Mouse (Mus musculus): ENCODE measurements around the gene Olfr714. TPM values are rescaled to one million over a fixed set of nuclear protein-coding genes. Genes with fewer than 3 reads are reported as not detected.
"Not testable (repeated sequence)": the region's sequence is repeated elsewhere in the genome, so short reads cannot be mapped to it uniquely, and the experiment has no call there.

Olfr714 gene
- not detected in 2 replicates for polyA plus RNA-seq (2015; fragmentation: Nextera tagmentation; extraction: Ambion mirVana)

DNA sequence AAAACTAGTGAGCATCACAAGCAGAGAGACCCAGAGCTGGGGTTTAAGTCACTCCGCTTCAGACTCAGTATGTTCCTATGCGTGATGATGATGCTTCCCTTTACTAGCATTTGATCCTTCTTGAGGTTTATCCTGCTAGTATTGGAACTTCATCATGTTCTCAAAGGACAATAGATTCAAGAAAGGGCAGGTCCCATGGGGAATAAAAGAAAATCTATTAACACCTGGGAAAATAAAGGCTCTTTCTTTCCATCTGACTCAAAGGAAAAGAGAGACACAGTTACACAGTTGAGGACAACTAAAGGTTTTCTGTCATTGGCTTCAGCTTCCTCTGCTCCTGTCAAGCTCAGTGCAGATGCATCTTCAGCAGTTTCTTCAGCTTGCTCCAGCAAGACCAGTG lies at the start of gene Olfr714:
Gene Olfr714 (plus strand): TSS at position 301 of the 400 bp plus-strand sequence.
- no peak for ATAC-seq (ENCODE audit: insufficient number of reproducible peaks, insufficient read depth, low FRiP score, low TSS enrichment, low read depth)
- Histone ChIP-seq H3K4me2 (no peak within 1 kb of the TSS), H3K4me3 (no peak within 1 kb of the TSS), H3K4me1 (no peaks in the 10 kb centered on the region), H3K27ac (no peak within 1 kb of the TSS), H3K9me3 (peaks cover 4% of the 10 kb centered on the region), H3K36me3 (no peaks in the 10 kb centered on the region), H3K27me3 (no peaks in the 10 kb centered on the region), H3K9ac (no peak within 1 kb of the TSS)
- 85% methylated on average over 2 of the region's 2 CpGs for WGBS

DNA sequence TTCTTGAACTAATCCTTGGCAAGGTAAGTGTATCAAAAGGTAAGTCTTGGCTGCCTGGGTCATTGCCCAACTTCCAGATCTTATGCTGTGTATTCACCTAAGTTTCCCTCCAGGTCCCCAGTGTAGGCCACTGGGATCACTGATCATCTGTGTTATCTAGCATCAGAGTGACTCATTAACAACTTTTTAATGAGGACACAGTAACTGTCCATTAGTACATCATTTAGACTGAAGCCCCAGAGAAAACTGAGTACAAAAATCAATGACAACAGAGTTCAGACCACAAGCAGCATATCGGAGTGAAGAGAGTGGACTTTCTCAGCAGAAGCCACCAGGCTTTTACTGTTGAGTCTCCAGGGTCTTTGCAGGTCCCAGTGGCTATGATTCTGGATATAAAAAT lies 39.9 kb upstream of the Olfr714 start, which contains the start of gene Olfr713:
Gene Olfr713 (plus strand): TSS at position 301 of the 400 bp plus-strand sequence.
- Histone ChIP-seq H3K9me3 (no peaks in the 10 kb centered on the region), H3K36me3 (no peaks in the 10 kb centered on the region), H3K9ac (no peak within 1 kb of the TSS), H3K4me3 (no peak within 1 kb of the TSS), H3K4me1 (no peaks in the 10 kb centered on the region), H3K4me2 (no peak within 1 kb of the TSS), H3K27me3 (no peaks in the 10 kb centered on the region), H3K27ac (no peak within 1 kb of the TSS)
- ATAC-seq (ENCODE audit: insufficient number of reproducible peaks, insufficient read depth, low FRiP score, low TSS enrichment, low read depth): no peak
- WGBS: 83% methylated on average over 1 of the region's 1 CpGs

- Histone ChIP-seq H3K27me3 (no peaks in the 10 kb centered on the region), H3K36me3 (no peaks in the 10 kb centered on the region), H3K9me3 (no peaks in the 10 kb centered on the region), H3K4me2 (no peak overlapping the region), H3K4me3 (no peak overlapping the region), H3K27ac (no peak overlapping the region), H3K9ac (no peak overlapping the region), H3K4me1 (no peaks in the 10 kb centered on the region)
- no peak for ATAC-seq (ENCODE audit: insufficient number of reproducible peaks, insufficient read depth, low FRiP score, low TSS enrichment, low read depth)
- 63% methylated on average over 2 of the region's 2 CpGs for WGBS
These were observed 30.7 kb upstream of the Olfr714 start for GRCm38 (mm10) chr7:107039934-107040563.

DNA sequence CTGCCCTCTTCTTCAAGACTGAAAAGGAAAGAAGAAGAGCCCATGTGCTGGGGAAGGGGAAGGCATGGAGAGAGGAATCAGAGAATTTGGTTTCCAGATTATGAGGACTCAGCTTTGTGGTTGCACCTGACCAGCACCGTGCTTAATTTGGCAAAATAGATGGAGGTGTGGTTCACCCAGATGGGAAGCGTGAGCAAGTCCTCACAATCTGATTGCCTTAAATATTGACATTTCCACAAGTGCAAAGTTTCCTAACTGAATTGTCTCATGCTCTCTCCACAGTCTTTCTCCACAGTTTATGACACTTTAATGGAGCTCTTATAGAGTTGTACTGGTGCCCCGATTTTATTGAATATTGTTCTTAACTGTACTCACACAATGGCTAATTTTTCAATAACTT lies 27.6 kb upstream of the Olfr714 start:
- WGBS: 87% methylated on average over 3 of the region's 3 CpGs
- ATAC-seq (ENCODE audit: insufficient number of reproducible peaks, insufficient read depth, low FRiP score, low TSS enrichment, low read depth): no peak
- Histone ChIP-seq H3K27ac (no peak overlapping the region), H3K36me3 (no peaks in the 10 kb centered on the region), H3K27me3 (no peaks in the 10 kb centered on the region), H3K9ac (no peak overlapping the region), H3K4me1 (no peaks in the 10 kb centered on the region), H3K9me3 (no peaks in the 10 kb centered on the region), H3K4me2 (no peak overlapping the region), H3K4me3 (no peak overlapping the region)

DNA sequence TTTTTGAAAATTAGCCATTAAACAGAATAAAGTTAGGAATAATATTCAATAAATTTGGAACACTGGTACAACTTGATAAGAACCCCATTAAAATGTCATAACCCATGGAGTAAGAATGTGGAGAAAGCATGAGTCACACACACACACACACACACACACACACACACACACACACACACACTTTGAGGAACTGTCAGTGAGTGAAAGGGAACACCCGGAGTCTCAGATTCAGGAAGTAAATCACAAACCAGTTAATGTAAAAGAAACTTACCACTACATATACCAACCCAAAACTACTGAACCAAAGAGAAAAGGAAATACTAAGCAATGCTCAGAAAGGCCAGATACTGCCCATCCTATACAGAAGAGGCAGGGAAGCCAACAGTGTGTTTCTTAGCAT lies 26.4 kb upstream of the Olfr714 start:
- 88% methylated on average over 1 of the region's 1 CpGs for WGBS
- H3K27ac ChIP-seq: no peak overlapping the region
- no peak for ATAC-seq (ENCODE audit: insufficient number of reproducible peaks, insufficient read depth, low FRiP score, low TSS enrichment, low read depth)
- no peaks in the 10 kb centered on the region for H3K36me3 ChIP-seq
- no peaks in the 10 kb centered on the region for H3K4me1 ChIP-seq
- no peak overlapping the region for H3K9ac ChIP-seq
- H3K4me3 ChIP-seq: no peak overlapping the region
- H3K9me3 ChIP-seq: no peaks in the 10 kb centered on the region
- H3K27me3 ChIP-seq: no peaks in the 10 kb centered on the region
- H3K4me2 ChIP-seq: no peak overlapping the region

DNA sequence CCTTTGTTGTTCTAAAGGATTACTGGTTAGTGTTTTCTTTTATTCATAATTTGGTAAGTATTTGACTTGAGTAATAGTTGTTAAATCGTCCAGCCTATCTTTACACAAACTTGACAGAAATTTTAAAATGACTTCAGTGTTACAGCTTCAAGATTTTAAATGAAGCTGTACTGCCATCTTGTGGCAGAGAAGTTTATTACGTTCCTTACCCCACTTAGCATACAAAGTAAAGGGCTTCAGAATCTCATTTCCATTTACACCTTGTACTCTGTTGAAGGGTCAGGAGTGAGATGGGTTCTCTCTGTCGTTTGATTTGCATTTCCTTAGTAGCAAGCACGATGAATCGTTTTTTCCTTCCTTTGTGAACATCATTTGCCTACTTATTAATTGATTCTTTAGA lies 24.9 kb upstream of the Olfr714 start:
- H3K4me3 ChIP-seq: no peak overlapping the region
- H3K4me1 ChIP-seq: no peaks in the 10 kb centered on the region
- no peak for ATAC-seq (ENCODE audit: insufficient number of reproducible peaks, insufficient read depth, low FRiP score, low TSS enrichment, low read depth)
- H3K27me3 ChIP-seq: no peaks in the 10 kb centered on the region
- no peak overlapping the region for H3K4me2 ChIP-seq
- no peaks in the 10 kb centered on the region for H3K9me3 ChIP-seq
- no peak overlapping the region for H3K9ac ChIP-seq
- no peaks in the 10 kb centered on the region for H3K36me3 ChIP-seq
- 4% methylated on average over 5 of the region's 5 CpGs for WGBS
- H3K27ac ChIP-seq: no peak overlapping the region

- Histone ChIP-seq H3K36me3 (no peaks in the 10 kb centered on the region), H3K4me3 (no peak overlapping the region), H3K4me1 (no peaks in the 10 kb centered on the region), H3K27me3 (no peaks in the 10 kb centered on the region), H3K4me2 (no peak overlapping the region), H3K9ac (no peak overlapping the region), H3K9me3 (no peaks in the 10 kb centered on the region), H3K27ac (no peak overlapping the region)
- WGBS: 51% methylated on average over 3 of the region's 3 CpGs
- no peak for ATAC-seq (ENCODE audit: insufficient number of reproducible peaks, insufficient read depth, low FRiP score, low TSS enrichment, low read depth)
These were observed 23.2 kb upstream of the Olfr714 start for GRCm38 (mm10) chr7:107047578-107047977.

DNA sequence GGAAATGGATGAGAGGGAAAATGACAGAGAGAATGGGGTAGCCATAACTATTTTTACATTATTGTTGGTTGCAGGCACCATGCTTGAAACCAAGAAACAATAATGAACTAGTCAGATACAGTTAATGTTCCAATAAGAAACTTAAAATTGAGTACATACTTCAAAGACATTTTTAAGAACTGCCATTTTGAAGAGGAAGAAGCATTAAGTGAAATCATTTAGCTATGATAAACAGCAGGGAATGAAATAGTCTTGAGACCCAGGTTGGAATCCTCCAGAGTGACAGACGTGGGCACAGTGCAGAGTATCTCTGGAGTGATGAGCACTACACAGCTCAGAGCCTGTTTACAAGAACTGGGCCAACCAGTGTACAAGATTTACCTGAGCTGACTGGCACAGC lies 22.1 kb downstream of the Olfr714 start, which contains the start of gene Olfr17:
Gene Olfr17 (plus strand): TSS at position 301 of the 400 bp plus-strand sequence.
- no peak within 1 kb of the TSS for H3K4me3 ChIP-seq
- no peaks in the 10 kb centered on the region for H3K36me3 ChIP-seq
- no peak within 1 kb of the TSS for H3K9ac ChIP-seq
- no peak for ATAC-seq (ENCODE audit: insufficient number of reproducible peaks, insufficient read depth, low FRiP score, low TSS enrichment, low read depth)
- H3K4me2 ChIP-seq: no peak within 1 kb of the TSS
- no peaks in the 10 kb centered on the region for H3K4me1 ChIP-seq
- H3K9me3 ChIP-seq: 0 out of 2 replicates have a peak, but pooled peaks cover 5% of the 10 kb centered on the region
- H3K27me3 ChIP-seq: no peaks in the 10 kb centered on the region
- 46% methylated on average over 1 of the region's 1 CpGs for WGBS
- H3K27ac ChIP-seq: no peak within 1 kb of the TSS

- not testable (repeated sequence) for H3K36me3 ChIP-seq; H3K9ac ChIP-seq; ATAC-seq (ENCODE audit: insufficient number of reproducible peaks, insufficient read depth, low FRiP score, low TSS enrichment, low read depth); H3K9me3 ChIP-seq; H3K27ac ChIP-seq; H3K4me2 ChIP-seq; H3K4me3 ChIP-seq; H3K27me3 ChIP-seq; H3K4me1 ChIP-seq
- WGBS: 82% methylated on average over 2 of the region's 2 CpGs
These were observed 39.5 kb downstream of the Olfr714 start, which contains the start of gene Olfr715b for GRCm38 (mm10) chr7:107110269-107110668. Olfr715b (minus strand) TSS chr7:107110369.

Other genes starting within 250 kb of the Olfr714 start
- not detected in 2 replicates for gene Olfr702, start 237.1 kb upstream of the Olfr714 start, polyA plus RNA-seq (2015; fragmentation: Nextera tagmentation; extraction: Ambion mirVana)
- gene Olfr703, start 227.6 kb upstream of the Olfr714 start, polyA plus RNA-seq (2015; fragmentation: Nextera tagmentation; extraction: Ambion mirVana): not detected in 2 replicates
- not detected in 2 replicates for gene Olfr704, start 207.8 kb upstream of the Olfr714 start, polyA plus RNA-seq (2015; fragmentation: Nextera tagmentation; extraction: Ambion mirVana)
- not detected in 2 replicates for gene Olfr705, start 194.1 kb upstream of the Olfr714 start, polyA plus RNA-seq (2015; fragmentation: Nextera tagmentation; extraction: Ambion mirVana)
- not detected in 2 replicates for gene Olfr706, start 182.8 kb upstream of the Olfr714 start, polyA plus RNA-seq (2015; fragmentation: Nextera tagmentation; extraction: Ambion mirVana)
- not detected in 2 replicates for gene Olfr707, start 169.7 kb upstream of the Olfr714 start, polyA plus RNA-seq (2015; fragmentation: Nextera tagmentation; extraction: Ambion mirVana)
- gene Olfr1532-ps1, start 163.0 kb upstream of the Olfr714 start, polyA plus RNA-seq (2015; fragmentation: Nextera tagmentation; extraction: Ambion mirVana): not detected in 2 replicates
- not detected in 2 replicates for gene Olfr709-ps1, start 138.8 kb upstream of the Olfr714 start, polyA plus RNA-seq (2015; fragmentation: Nextera tagmentation; extraction: Ambion mirVana)
- gene Olfr710, start 122.7 kb upstream of the Olfr714 start, polyA plus RNA-seq (2015; fragmentation: Nextera tagmentation; extraction: Ambion mirVana): not detected in 2 replicates
- gene Olfr6, start 107.0 kb upstream of the Olfr714 start, polyA plus RNA-seq (2015; fragmentation: Nextera tagmentation; extraction: Ambion mirVana): not detected in 2 replicates
- not detected in 2 replicates for gene Olfr711, start 95.5 kb upstream of the Olfr714 start, polyA plus RNA-seq (2015; fragmentation: Nextera tagmentation; extraction: Ambion mirVana)
- gene Olfr2, start 64.9 kb upstream of the Olfr714 start, polyA plus RNA-seq (2015; fragmentation: Nextera tagmentation; extraction: Ambion mirVana): not detected in 2 replicates
- gene Olfr713, start 39.8 kb upstream of the Olfr714 start, polyA plus RNA-seq (2015; fragmentation: Nextera tagmentation; extraction: Ambion mirVana): not detected in 2 replicates
- gene Olfr17, start 22.2 kb downstream of the Olfr714 start, polyA plus RNA-seq (2015; fragmentation: Nextera tagmentation; extraction: Ambion mirVana): not detected in 2 replicates
- gene Olfr715b, start 39.4 kb downstream of the Olfr714 start, polyA plus RNA-seq (2015; fragmentation: Nextera tagmentation; extraction: Ambion mirVana): not detected in 2 replicates
- gene Olfr715, start 60.1 kb downstream of the Olfr714 start, polyA plus RNA-seq (2015; fragmentation: Nextera tagmentation; extraction: Ambion mirVana): not detected in 2 replicates
- not detected in 2 replicates for gene Olfr716, start 67.3 kb downstream of the Olfr714 start, polyA plus RNA-seq (2015; fragmentation: Nextera tagmentation; extraction: Ambion mirVana)
- not detected in 2 replicates for gene Nlrp14, start 96.0 kb downstream of the Olfr714 start, polyA plus RNA-seq (2015; fragmentation: Nextera tagmentation; extraction: Ambion mirVana)
- gene Rbmxl2, start 138.5 kb downstream of the Olfr714 start, polyA plus RNA-seq (2015; fragmentation: Nextera tagmentation; extraction: Ambion mirVana): not detected in 2 replicates